In genomic region chr16:11801960-11802539, GRCm38 (mm10) we compare ENCODE assay signal across 18 mouse cellular contexts.
DNase-seq lines count a peak whose midpoint lies in the region; ATAC-seq lines count a peak whose summit lies in the region.
"Had no signal": no experiment of that assay in that cellular context is flagged by ENCODE, and none has a peak within 500 bp of the region (broad histone marks: within the 10 kb centered on the region; RNA-seq: fewer than 3 reads in every experiment).

No protein-coding gene starts in this region.

- 81% methylated on average over 7 of the region's 7 CpGs for WGBS in heart, embryonic 14.5 days
- 86% methylated on average over 7 of the region's 7 CpGs for WGBS in heart, embryonic 10.5 days

- H3K9ac ChIP-seq in heart, embryonic 14.5 days (ENCODE audit: low read length) = no peak overlapping the region
- H3K9ac ChIP-seq: forebrain, embryonic 15.5 days; liver, embryonic 12.5 days; lung, embryonic 14.5 days; midbrain, embryonic 12.5 days had no signal

- H3K27me3 ChIP-seq in heart, embryonic 14.5 days (ENCODE audit: control insufficient read depth, insufficient read depth, low read length) = no peaks in the 10 kb centered on the region
- H3K27me3 ChIP-seq in heart, embryonic 10.5 days (ENCODE audit: insufficient read depth, poor library complexity, severe bottlenecking) = no peaks in the 10 kb centered on the region
- H3K27me3 ChIP-seq: forebrain, embryonic 15.5 days; liver, embryonic 12.5 days; midbrain, embryonic 12.5 days had no signal

- H3K4me1 ChIP-seq in heart, embryonic 14.5 days (ENCODE audit: control insufficient read depth in 2 of 2, insufficient read depth in 2 of 2, low read length in 2 of 2) = no peaks in the 10 kb centered on the region
- H3K4me1 ChIP-seq in heart, embryonic 10.5 days = no peaks in the 10 kb centered on the region
- H3K4me1 ChIP-seq: forebrain, embryonic 15.5 days; midbrain, embryonic 12.5 days had no signal

- H3K36me3 ChIP-seq in heart, embryonic 14.5 days (ENCODE audit: control insufficient read depth, insufficient read depth, low read length) = peaks cover 21% of the 10 kb centered on the region
- peaks cover 15% of the 10 kb centered on the region; the same call in 1 of the 2 replicates for H3K36me3 ChIP-seq in heart, embryonic 10.5 days
- H3K36me3 ChIP-seq: forebrain, embryonic 15.5 days had no signal

- H3K4me2 ChIP-seq in heart, embryonic 14.5 days (ENCODE audit: low read length) = no peak overlapping the region
- H3K4me2 ChIP-seq: forebrain, embryonic 15.5 days; liver, embryonic 12.5 days; lung, embryonic 14.5 days; midbrain, embryonic 12.5 days had no signal

- ATAC-seq in heart, embryonic 14.5 days (ENCODE audit: insufficient number of reproducible peaks, insufficient read depth, low FRiP score, low read depth) = 0 out of 2 replicates have a peak, but pooled peaks have one; percentile 3
- ATAC-seq: hindbrain, embryonic 16.5 days; liver, embryonic 12.5 days had no signal

- no peaks in the 10 kb centered on the region for H3K9me3 ChIP-seq in heart, embryonic 14.5 days (ENCODE audit: control insufficient read depth, low read length)
- no peaks in the 10 kb centered on the region for H3K9me3 ChIP-seq in heart, embryonic 10.5 days
- H3K9me3 ChIP-seq: forebrain, embryonic 15.5 days; liver, embryonic 12.5 days; midbrain, embryonic 12.5 days had no signal

- H3K27ac ChIP-seq in heart, embryonic 14.5 days (replicated peaks in 1 of 2; ENCODE audit: control insufficient read depth in 1 of 2, insufficient read depth in 1 of 2, low read depth in 2 of 2, low read length in 2 of 2) = no peak overlapping the region
- H3K27ac ChIP-seq in heart, embryonic 10.5 days = no peak overlapping the region
- H3K27ac ChIP-seq: forebrain, embryonic 15.5 days; liver, embryonic 12.5 days; midbrain, embryonic 12.5 days had no signal

- DNase-seq in heart, embryonic 10.5 days (ENCODE audit: low spot score) = no peak
- peak; percentile 12 for DNase-seq in right cerebral cortex, adult 18-20 months
- no peak for DNase-seq in right cerebral cortex, postnatal 25 days
- peak; percentile 55 for DNase-seq in adrenal gland, postnatal 10 days
- DNase-seq in cerebellum, postnatal 14 days = no peak
- no peak for DNase-seq in kidney, postnatal 14 days
- DNase-seq: cerebellum, adult 11-12 months; kidney, adult 2 months; lung, embryonic 14.5 days; lung, postnatal 4 days; spleen, adult 18-20 months; thymus, adult 2 months had no signal

- no peak overlapping the region for H3K4me3 ChIP-seq in heart, embryonic 14.5 days (ENCODE audit: control insufficient read depth in 1 of 2, insufficient read depth in 1 of 2, low read depth in 1 of 2, low read length in 2 of 2)
- no peak overlapping the region for H3K4me3 ChIP-seq in heart, embryonic 10.5 days
- H3K4me3 ChIP-seq: erythroblast, embryonic 14.5 days; forebrain, embryonic 15.5 days; liver, embryonic 12.5 days; midbrain, embryonic 12.5 days had no signal

Comparison
In these comparisons a context has a peak if more than half of its experiments do, and no peak if none do; other contexts are left out.
1. DNase-seq: peak in right cerebral cortex, adult 18-20 months (single experiment) and adrenal gland, postnatal 10 days (single experiment); none in heart, embryonic 10.5 days (single experiment), right cerebral cortex, postnatal 25 days (single experiment), cerebellum, postnatal 14 days (0 of 2) and kidney, postnatal 14 days (single experiment).